Comparison of ENCODE assay signal across 10 mouse cellular contexts in the genomic region with DNA sequence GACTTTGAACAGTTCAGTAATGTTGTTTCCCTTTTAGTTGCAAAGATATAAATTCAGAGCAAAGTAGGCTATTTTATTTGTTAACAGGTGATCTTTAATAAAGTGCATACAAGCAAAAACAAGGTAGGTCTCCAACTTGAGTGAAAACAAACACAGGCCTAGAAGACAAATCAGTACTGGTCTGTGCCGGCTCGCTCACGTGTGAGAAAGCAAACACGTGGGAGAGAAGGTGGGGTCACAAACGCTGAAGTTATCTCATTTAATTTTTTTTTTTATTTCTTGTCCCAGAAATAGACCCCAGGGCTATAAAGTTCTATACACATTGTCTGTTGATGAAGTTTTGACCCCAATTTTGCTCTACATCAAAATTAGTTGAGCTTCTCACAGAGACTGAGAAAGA. TPM values are rescaled to one million over a fixed set of nuclear protein-coding genes. Genes with fewer than 3 reads are reported as not detected.
DNase-seq lines count a peak whose midpoint lies in the region; ATAC-seq and TF ChIP-seq lines count a peak whose summit lies in the region.
"Had no signal": no experiment of that assay in that cellular context is flagged by ENCODE, and none has a peak within 500 bp of the region (broad histone marks: within the 10 kb centered on the region; RNA-seq: fewer than 3 reads in every experiment).

No protein-coding gene starts in this region.

- TF ChIP-seq EP300 in stomach, postnatal 0 days (optimal IDR thresholded peaks at IDR 0.05) = no peak

- H3K4me1 ChIP-seq in heart, embryonic 11.5 days (ENCODE audit: control insufficient read depth, insufficient read depth, low read length) = peaks cover 8% of the 10 kb centered on the region; the same call in 1 of the 2 replicates
- H3K4me1 ChIP-seq in limb, embryonic 14.5 days (ENCODE audit: control insufficient read depth, insufficient read depth, low read length) = peaks cover 10% of the 10 kb centered on the region
- no peaks in the 10 kb centered on the region for H3K4me1 ChIP-seq in stomach, postnatal 0 days (replicated peaks; ENCODE audit: control insufficient read depth, insufficient read depth)

- no peak for TF ChIP-seq POLR2A in limb, embryonic 14.5 days (IDR thresholded peaks at IDR 0.05; ENCODE audit: borderline replicate concordance, extremely low read depth, insufficient read depth, insufficient read length)

- peak overlapping the region; percentile 98 for H3K4me2 ChIP-seq in heart, embryonic 11.5 days
- peak overlapping the region; percentile 98; the same call in 1 of the 2 replicates for H3K4me2 ChIP-seq in limb, embryonic 14.5 days (replicated peaks; ENCODE audit: low read depth, low read length, severe bottlenecking)
- H3K4me2 ChIP-seq in stomach, postnatal 0 days (replicated peaks; ENCODE audit: low read depth) = no peak overlapping the region; the same call in 1 of the 2 replicates

- no peak overlapping the region for H3K9ac ChIP-seq in heart, embryonic 11.5 days (ENCODE audit: low read depth, low read length)
- H3K9ac ChIP-seq in limb, embryonic 14.5 days (ENCODE audit: low read depth, low read length, severe bottlenecking) = no peak overlapping the region
- no peak overlapping the region for H3K9ac ChIP-seq in stomach, postnatal 0 days (ENCODE audit: low read length)

- WGBS in heart, embryonic 11.5 days (ENCODE audit: insufficient replicate concordance) = 46% methylated on average over 5 of the region's 5 CpGs
- 62% methylated on average over 5 of the region's 5 CpGs for WGBS in limb, embryonic 14.5 days
- 53% methylated on average over 5 of the region's 5 CpGs for WGBS in stomach, postnatal 0 days

- H3K27ac ChIP-seq in heart, embryonic 11.5 days (ENCODE audit: low read depth, low read length) = no peak overlapping the region
- H3K27ac ChIP-seq in limb, embryonic 14.5 days (replicated peaks; ENCODE audit: low read depth, low read length) = no peak overlapping the region
- H3K27ac ChIP-seq in stomach, postnatal 0 days (replicated peaks) = no peak overlapping the region

- no peak for DNase-seq in heart, adult 8-10 months (ENCODE audit: low spot score)
- peak; percentile 14 for DNase-seq in retina, postnatal 1 day
- no peak for DNase-seq in retina, embryonic 14.5 days (ENCODE audit: low spot score)
- DNase-seq in limb, embryonic 14.5 days (ENCODE audit: low spot score) = no peak
- peak; percentile 35 for DNase-seq in stomach, postnatal 0 days (ENCODE audit: low spot score)
- DNase-seq in right cerebral cortex, postnatal 4 days = no peak
- DNase-seq in adrenal gland, postnatal 25 days = no peak
- DNase-seq: cerebellum, adult 18-20 months had no signal

- H3K4me3 ChIP-seq in heart, embryonic 11.5 days (ENCODE audit: low read depth, low read length) = no peak overlapping the region
- peak overlapping the region; percentile 59; the same call in 1 of the 2 replicates for H3K4me3 ChIP-seq in limb, embryonic 14.5 days (replicated peaks; ENCODE audit: low read length)
- no peak overlapping the region for H3K4me3 ChIP-seq in stomach, postnatal 0 days (ENCODE audit: low read depth, low read length)

- H3K36me3 ChIP-seq in heart, embryonic 11.5 days (ENCODE audit: control insufficient read depth, insufficient read depth, low read length) = no peaks in the 10 kb centered on the region
- no peaks in the 10 kb centered on the region for H3K36me3 ChIP-seq in limb, embryonic 14.5 days (ENCODE audit: control insufficient read depth, insufficient read depth, low read length)
- H3K36me3 ChIP-seq in stomach, postnatal 0 days (ENCODE audit: control insufficient read depth, insufficient read depth, low read length) = no peaks in the 10 kb centered on the region

- H3K9me3 ChIP-seq in heart, embryonic 11.5 days (replicated peaks; ENCODE audit: control insufficient read depth, low read length) = no peaks in the 10 kb centered on the region
- no peaks in the 10 kb centered on the region for H3K9me3 ChIP-seq in limb, embryonic 14.5 days (ENCODE audit: control insufficient read depth, low read length)
- no peaks in the 10 kb centered on the region for H3K9me3 ChIP-seq in stomach, postnatal 0 days (ENCODE audit: control insufficient read depth, low read length)

- TF ChIP-seq CTCF in stomach, postnatal 0 days (IDR thresholded peaks at IDR 0.05; ENCODE audit: low read depth) = no peak

- H3K27me3 ChIP-seq in heart, embryonic 11.5 days (ENCODE audit: control insufficient read depth, insufficient read depth, low read length) = no peaks in the 10 kb centered on the region
- no peaks in the 10 kb centered on the region for H3K27me3 ChIP-seq in limb, embryonic 14.5 days (ENCODE audit: control insufficient read depth, insufficient read depth, low read length)
- H3K27me3 ChIP-seq in stomach, postnatal 0 days (ENCODE audit: control insufficient read depth, insufficient read depth, low read length) = no peaks in the 10 kb centered on the region

- ATAC-seq in heart, embryonic 11.5 days (replicated peaks; ENCODE audit: insufficient number of reproducible peaks, low FRiP score, low TSS enrichment) = no peak
- no peak for ATAC-seq in limb, embryonic 14.5 days (ENCODE audit: low FRiP score, low read depth)
- no peak for ATAC-seq in stomach, postnatal 0 days (ENCODE audit: low FRiP score, low TSS enrichment)

RNA-seq across cellular contexts. Expression of gene A930004D18Rik, which starts 12.4 kb away (rescaled TPM):
- polyA plus RNA-seq in heart, embryonic 11.5 days (2014; fragmentation: Nextera tagmentation; extraction: Ambion mirVana) = 7.1 and 9.1 TPM in 2 replicates
- 1 to 10 TPM; 3.5 to 7.3 (median 5.5) TPM for total RNA-seq in heart, adult 8-10 months (2022)
- 8.8 and 10.8 TPM in 2 replicates for polyA plus RNA-seq in limb, embryonic 14.5 days (2012; rRNA removed)
- 13.0 and 14.2 TPM in 2 replicates for polyA plus RNA-seq in limb, embryonic 14.5 days (2014; fragmentation: Nextera tagmentation; extraction: Ambion mirVana)
- polyA plus RNA-seq in stomach, postnatal 0 days (2015; fragmentation: Nextera tagmentation; extraction: Ambion mirVana) = 7.5 and 9.4 TPM in 2 replicates
- 2.1 and 3.7 TPM in 2 replicates for total RNA-seq in adrenal gland, postnatal 25 days (2021)

RNA-seq across cellular contexts. Expression of gene Skida1, which starts 23.7 kb away (rescaled TPM):
- polyA plus RNA-seq in heart, embryonic 11.5 days (2014; fragmentation: Nextera tagmentation; extraction: Ambion mirVana) = 6.0 and 6.4 TPM in 2 replicates
- total RNA-seq in heart, adult 8-10 months (2022) = 1 to 10 TPM; 2.5 to 5.9 (median 3.7) TPM
- 18.7 and 19.0 TPM in 2 replicates for polyA plus RNA-seq in limb, embryonic 14.5 days (2012; rRNA removed)
- 7.9 and 8.2 TPM in 2 replicates for polyA plus RNA-seq in limb, embryonic 14.5 days (2014; fragmentation: Nextera tagmentation; extraction: Ambion mirVana)
- 1.5 and 1.9 TPM in 2 replicates for polyA plus RNA-seq in stomach, postnatal 0 days (2015; fragmentation: Nextera tagmentation; extraction: Ambion mirVana)
- 4.2 and 5.4 TPM in 2 replicates for total RNA-seq in adrenal gland, postnatal 25 days (2021)

RNA-seq across cellular contexts. Expression of gene H2al2a, which starts 28.4 kb away (rescaled TPM):
- polyA plus RNA-seq in heart, embryonic 11.5 days (2014; fragmentation: Nextera tagmentation; extraction: Ambion mirVana) = not detected in 2 replicates
- not detected for total RNA-seq in heart, adult 8-10 months (2022)
- not detected in 2 replicates for polyA plus RNA-seq in limb, embryonic 14.5 days (2012; rRNA removed)
- not detected in 2 replicates for polyA plus RNA-seq in limb, embryonic 14.5 days (2014; fragmentation: Nextera tagmentation; extraction: Ambion mirVana)
- polyA plus RNA-seq in stomach, postnatal 0 days (2015; fragmentation: Nextera tagmentation; extraction: Ambion mirVana) = not detected in 2 replicates
- not detected in 2 replicates for total RNA-seq in adrenal gland, postnatal 25 days (2021)
- total RNA-seq: left cerebral cortex, postnatal 36 days had no signal

RNA-seq across cellular contexts. Expression of gene Mllt10, which starts 29.9 kb away (rescaled TPM):
- polyA plus RNA-seq in heart, embryonic 11.5 days (2014; fragmentation: Nextera tagmentation; extraction: Ambion mirVana) = 25.9 and 36.4 TPM in 2 replicates
- 10 to 100 TPM; 25.1 to 41.8 (median 30.5) TPM for total RNA-seq in heart, adult 8-10 months (2022)
- polyA plus RNA-seq in limb, embryonic 14.5 days (2012; rRNA removed) = 52.7 and 59.4 TPM in 2 replicates
- polyA plus RNA-seq in limb, embryonic 14.5 days (2014; fragmentation: Nextera tagmentation; extraction: Ambion mirVana) = 33.4 and 38.0 TPM in 2 replicates
- 25.9 and 27.4 TPM in 2 replicates for polyA plus RNA-seq in stomach, postnatal 0 days (2015; fragmentation: Nextera tagmentation; extraction: Ambion mirVana)
- total RNA-seq in adrenal gland, postnatal 25 days (2021) = 59.0 and 68.1 TPM in 2 replicates

Comparison
In these comparisons a context has a peak if more than half of its experiments do, and no peak if none do; other contexts are left out.
1. DNase-seq: peak in retina, postnatal 1 day (single experiment) and stomach, postnatal 0 days (single experiment); none in heart, adult 8-10 months (single experiment), retina, embryonic 14.5 days (single experiment), limb, embryonic 14.5 days (single experiment), right cerebral cortex, postnatal 4 days (single experiment) and adrenal gland, postnatal 25 days (single experiment).